Mouse (Mus musculus) embryonic facial prominence, embryonic 12.5 days (tissue): ENCODE measurements around the gene Znrf4. TPM values are rescaled to one million over a fixed set of nuclear protein-coding genes. Genes with fewer than 3 reads are reported as not detected.

Experiments used
- ATAC-seq: fragments of 200-750 bp; cut with Nextera tagmentation; 2 replicates; pipeline ENCODE4 v1.8.0; 2017; ENCODE audit not compliant: insufficient number of reproducible peaks, insufficient read depth, low FRiP score, low TSS enrichment
- H3K27ac ChIP-seq: fragments of 300-500 bp; sonication (generic); 2 replicates; pipeline ENCODE4 v1.5.1; 2016; ENCODE audit warnings: mild to moderate bottlenecking
- H3K27me3 ChIP-seq: fragments of 300-500 bp; sonication (generic); 2 replicates; pipeline ENCODE4 v1.6.1; 2016; ENCODE audit warnings: mild to moderate bottlenecking, moderate library complexity
- H3K36me3 ChIP-seq: fragments of 300-500 bp; sonication (generic); 2 replicates; pipeline ENCODE4 v1.6.1; 2016; ENCODE audit warnings: mild to moderate bottlenecking
- H3K4me1 ChIP-seq: fragments of 300-500 bp; sonication (generic); 2 replicates; pipeline ENCODE4 v1.6.1; 2016
- H3K4me2 ChIP-seq: fragments of 300-500 bp; sonication (generic); replicated peaks from 2 replicates; pipeline ENCODE4 v1.6.1; 2016; ENCODE audit warnings: mild to moderate bottlenecking, moderate library complexity
- H3K4me3 ChIP-seq: fragments of 300-500 bp; sonication (generic); 2 replicates; pipeline ENCODE4 v1.5.1; 2016; ENCODE audit warnings: mild to moderate bottlenecking
- H3K9ac ChIP-seq: fragments of 300-500 bp; sonication (generic); 2 replicates; pipeline ENCODE4 v1.6.1; 2016; ENCODE audit warnings: mild to moderate bottlenecking, moderate library complexity
- H3K9me3 ChIP-seq: fragments of 300-500 bp; sonication (generic); 2 replicates; pipeline ENCODE4 v1.6.1; 2016; ENCODE audit warnings: mild to moderate bottlenecking, moderate library complexity
- WGBS: fragments of 180-500 bp; shearing (Covaris S2); methylation state at CpG from one replicate; pipeline ENCODE4 v1.1.7; 2016; 5-methylcytosine and 5-hydroxymethylcytosine counted together
- polyA plus RNA-seq: library from polyadenylated mRNA; unstranded; fragments of >200 nt; fragmentation: Nextera tagmentation; extraction: Ambion mirVana; gene quantifications from 2 replicates; pipeline ENCODE4 v1.2.1, GENCODE M21; 2016

Gene Znrf4
- polyA plus RNA-seq, 1 experiment from 2014 or later = not detected

DNA sequence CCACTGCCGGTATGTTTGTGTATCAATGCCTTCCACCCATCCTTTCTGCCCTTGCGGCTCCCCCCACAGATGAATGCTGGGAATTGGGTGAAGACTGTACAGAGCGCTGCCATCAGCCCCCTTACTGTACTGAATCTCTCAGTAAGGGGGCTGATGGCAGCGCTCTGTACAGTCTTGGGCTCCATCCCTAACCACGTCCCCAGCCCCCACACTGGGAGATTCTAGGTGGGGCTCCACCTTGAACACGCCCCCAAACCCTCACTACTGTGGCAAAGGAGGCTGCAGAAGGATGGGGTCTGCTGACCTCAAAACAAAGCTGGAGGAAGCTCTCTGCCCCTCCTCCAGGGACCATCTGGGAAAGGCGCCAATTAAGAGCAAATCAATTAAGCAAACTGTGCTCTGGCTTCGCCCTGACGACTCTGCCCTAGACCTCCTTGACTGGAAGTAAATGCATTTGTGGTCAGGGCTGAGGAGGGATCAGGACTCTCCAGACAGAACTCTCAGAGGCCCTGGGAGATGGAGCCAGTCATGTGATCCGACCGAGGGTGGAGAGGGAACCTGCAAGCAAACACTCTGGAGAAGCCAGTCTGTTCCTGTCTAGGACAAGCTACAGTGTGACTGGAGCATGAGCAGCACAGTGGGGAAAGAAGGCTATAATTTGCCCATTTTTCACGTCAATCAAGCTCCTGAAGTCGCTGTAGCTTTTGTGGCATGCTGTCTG lies 3.6 kb upstream of the Znrf4 start:
- peak overlapping the region; percentile 54; the same call in 1 of the 2 replicates for H3K27ac ChIP-seq
- 10% methylated on average over 13 of the region's 13 CpGs for WGBS
- H3K9me3 ChIP-seq = no peaks in the 10 kb centered on the region
- H3K27me3 ChIP-seq = peaks cover 46% of the 10 kb centered on the region
- H3K9ac ChIP-seq = 0 out of 2 replicates have a peak overlapping the region, but pooled peaks have one; percentile 12
- H3K36me3 ChIP-seq = no peaks in the 10 kb centered on the region
- H3K4me2 ChIP-seq = peak overlapping the region; percentile 38
- peaks cover 20% of the 10 kb centered on the region for H3K4me1 ChIP-seq
- peak; percentile 75 for ATAC-seq
- no peak overlapping the region for H3K4me3 ChIP-seq

DNA sequence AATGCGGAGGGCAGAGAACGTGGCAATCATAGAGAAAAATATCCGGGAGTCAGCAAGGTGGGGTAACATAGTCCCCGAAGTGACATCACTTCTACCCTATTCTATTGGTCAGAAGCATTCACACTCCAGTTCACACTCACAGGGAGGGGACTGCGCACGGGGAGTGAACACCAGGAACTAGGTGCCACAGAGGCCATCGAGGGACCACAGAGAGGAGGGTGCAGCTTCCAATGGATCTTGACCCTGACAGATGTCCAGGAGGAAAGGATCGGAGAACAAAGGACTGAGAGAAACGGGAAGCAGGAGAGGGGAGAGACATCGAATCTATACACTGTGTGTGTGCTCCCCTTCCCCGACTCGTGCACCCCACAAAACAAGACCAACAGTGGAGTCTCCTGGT lies 2.7 kb upstream of the Znrf4 start:
- Histone ChIP-seq H3K4me3 (no peak overlapping the region), H3K4me2 (no peak overlapping the region), H3K9ac (no peak overlapping the region), H3K27me3 (peaks cover 55% of the 10 kb centered on the region), H3K4me1 (peaks cover 22% of the 10 kb centered on the region), H3K36me3 (no peaks in the 10 kb centered on the region), H3K27ac (no peak overlapping the region), H3K9me3 (no peaks in the 10 kb centered on the region)
- 52% methylated on average over 12 of the region's 12 CpGs for WGBS
- ATAC-seq = no peak

DNA sequence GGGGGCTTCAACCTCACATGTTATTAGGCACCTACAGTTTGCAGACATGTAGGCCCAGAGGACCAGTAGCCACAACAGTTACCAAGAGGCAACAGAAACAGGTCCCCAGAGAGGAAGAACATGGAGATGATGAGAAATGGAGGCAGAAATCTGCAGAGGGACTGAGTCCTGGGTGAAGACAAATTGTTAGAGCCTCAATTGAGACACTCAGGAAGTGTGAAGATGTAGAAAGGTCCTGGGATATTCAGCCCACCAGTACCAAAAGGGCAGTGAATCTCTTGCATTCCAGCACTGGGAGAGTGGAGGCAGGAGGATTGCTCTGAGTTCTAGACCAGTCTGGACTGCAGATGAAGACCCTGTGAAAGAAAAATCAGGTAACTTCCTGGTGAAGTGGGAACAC lies 2.1 kb upstream of the Znrf4 start:
- ATAC-seq = no peak
- Histone ChIP-seq H3K36me3 (no peaks in the 10 kb centered on the region), H3K4me3 (no peak overlapping the region), H3K9me3 (no peaks in the 10 kb centered on the region), H3K4me2 (no peak overlapping the region), H3K9ac (no peak overlapping the region), H3K27ac (no peak overlapping the region), H3K27me3 (peaks cover 61% of the 10 kb centered on the region), H3K4me1 (peaks cover 28% of the 10 kb centered on the region)

DNA sequence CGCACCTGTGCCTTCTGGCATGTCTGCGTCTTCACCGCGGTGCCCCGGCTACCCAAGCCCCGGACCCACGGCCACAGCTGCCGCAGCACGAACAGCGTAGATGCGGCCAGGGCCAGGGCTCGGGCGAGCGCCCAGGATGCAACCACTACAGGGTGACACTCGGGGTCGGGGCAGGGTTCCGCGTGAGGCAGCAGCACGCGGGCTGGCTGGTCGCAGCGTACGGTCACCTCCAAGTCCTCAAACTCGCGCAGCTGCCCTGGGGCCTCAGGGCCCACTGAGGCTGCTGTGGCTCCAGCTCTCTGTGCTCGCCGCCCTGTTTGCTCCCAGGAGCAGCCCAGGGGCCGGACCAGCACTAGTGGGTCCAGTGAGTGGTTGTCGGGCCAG lies 532 bp downstream of the Znrf4 start:
- peaks cover 71% of the 10 kb centered on the region for H3K27me3 ChIP-seq
- WGBS = 28% methylated on average over 29 of the region's 29 CpGs
- H3K9me3 ChIP-seq = no peaks in the 10 kb centered on the region
- no peaks in the 10 kb centered on the region for H3K36me3 ChIP-seq
- H3K9ac ChIP-seq = no peak overlapping the region
- peak overlapping the region; percentile 26 for H3K4me3 ChIP-seq
- H3K4me2 ChIP-seq = peak overlapping the region; percentile 39
- H3K27ac ChIP-seq = no peak overlapping the region
- H3K4me1 ChIP-seq = peaks cover 35% of the 10 kb centered on the region
- ATAC-seq = no peak

DNA sequence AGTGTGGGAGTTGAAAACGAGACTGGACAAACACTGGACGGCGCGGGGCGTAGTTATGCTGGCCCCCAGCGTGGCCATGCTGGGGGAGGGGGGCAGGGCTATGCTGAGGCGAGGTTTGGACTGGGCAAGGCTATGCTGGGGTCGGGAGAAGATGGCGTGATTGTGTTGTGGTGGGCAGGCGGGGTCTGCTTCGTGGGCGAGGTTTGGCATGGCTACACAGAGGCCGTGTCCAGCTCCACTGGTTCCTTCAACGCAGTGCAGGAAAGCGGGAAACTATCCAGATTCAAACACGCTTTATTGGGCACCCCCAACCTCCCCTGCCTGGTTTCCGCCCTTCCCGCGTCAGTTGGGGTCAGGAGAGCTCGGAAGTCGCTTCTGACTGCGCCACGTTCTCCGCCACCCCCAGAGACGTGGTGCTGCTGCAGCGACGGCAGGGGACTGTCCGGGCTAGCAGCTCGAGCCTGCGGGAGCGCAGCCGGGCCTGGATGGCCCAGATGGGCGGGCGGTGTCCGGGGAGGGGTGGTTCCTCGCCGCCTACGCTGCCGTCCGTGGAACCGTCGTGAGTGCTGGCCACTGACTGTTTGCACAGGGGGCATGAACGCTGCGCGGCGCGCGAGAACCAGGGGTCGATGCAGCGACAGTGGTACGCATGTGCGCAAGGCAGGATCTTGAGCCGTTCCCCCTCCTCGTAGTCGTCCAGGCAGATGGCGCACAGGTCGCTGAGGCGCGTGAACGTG lies 1.1 kb downstream of the Znrf4 start:
- H3K9me3 ChIP-seq = no peaks in the 10 kb centered on the region
- 8% methylated on average over 55 of the region's 60 CpGs for WGBS
- peak overlapping the region; percentile 26 for H3K4me3 ChIP-seq
- H3K9ac ChIP-seq = no peak overlapping the region
- no peak overlapping the region for H3K27ac ChIP-seq
- peaks cover 71% of the 10 kb centered on the region for H3K27me3 ChIP-seq
- no peaks in the 10 kb centered on the region for H3K36me3 ChIP-seq
- H3K4me2 ChIP-seq = peak overlapping the region; percentile 39
- peaks cover 34% of the 10 kb centered on the region for H3K4me1 ChIP-seq
- ATAC-seq = no peak

DNA sequence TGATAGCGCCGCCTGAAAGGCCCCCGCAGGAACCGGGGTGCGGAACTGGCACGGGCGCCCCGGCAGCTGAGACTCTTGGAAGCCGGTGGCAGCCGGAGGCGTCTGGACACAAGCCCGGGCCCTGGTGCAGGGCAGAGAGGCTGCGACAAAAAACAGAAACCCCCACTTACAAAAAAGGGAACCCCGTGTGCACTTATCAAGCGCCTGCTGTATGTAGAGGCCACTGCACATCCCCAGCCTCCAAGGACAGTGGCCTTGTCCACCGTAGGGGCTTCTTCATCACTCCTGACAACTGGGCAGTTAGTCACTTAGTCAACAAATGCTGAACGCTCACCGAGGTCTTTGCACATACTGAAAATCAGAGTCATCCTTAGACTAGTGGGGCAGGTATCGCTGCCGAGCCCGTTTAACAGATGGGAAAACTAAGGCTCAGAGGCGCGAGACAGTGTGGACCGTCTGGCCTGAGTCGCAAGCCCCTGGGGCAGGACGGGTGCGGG lies 1.7 kb downstream of the Znrf4 start:
- Histone ChIP-seq H3K27ac (no peak overlapping the region), H3K4me2 (peak overlapping the region; percentile 39; the same call in 1 of the 2 replicates)

DNA sequence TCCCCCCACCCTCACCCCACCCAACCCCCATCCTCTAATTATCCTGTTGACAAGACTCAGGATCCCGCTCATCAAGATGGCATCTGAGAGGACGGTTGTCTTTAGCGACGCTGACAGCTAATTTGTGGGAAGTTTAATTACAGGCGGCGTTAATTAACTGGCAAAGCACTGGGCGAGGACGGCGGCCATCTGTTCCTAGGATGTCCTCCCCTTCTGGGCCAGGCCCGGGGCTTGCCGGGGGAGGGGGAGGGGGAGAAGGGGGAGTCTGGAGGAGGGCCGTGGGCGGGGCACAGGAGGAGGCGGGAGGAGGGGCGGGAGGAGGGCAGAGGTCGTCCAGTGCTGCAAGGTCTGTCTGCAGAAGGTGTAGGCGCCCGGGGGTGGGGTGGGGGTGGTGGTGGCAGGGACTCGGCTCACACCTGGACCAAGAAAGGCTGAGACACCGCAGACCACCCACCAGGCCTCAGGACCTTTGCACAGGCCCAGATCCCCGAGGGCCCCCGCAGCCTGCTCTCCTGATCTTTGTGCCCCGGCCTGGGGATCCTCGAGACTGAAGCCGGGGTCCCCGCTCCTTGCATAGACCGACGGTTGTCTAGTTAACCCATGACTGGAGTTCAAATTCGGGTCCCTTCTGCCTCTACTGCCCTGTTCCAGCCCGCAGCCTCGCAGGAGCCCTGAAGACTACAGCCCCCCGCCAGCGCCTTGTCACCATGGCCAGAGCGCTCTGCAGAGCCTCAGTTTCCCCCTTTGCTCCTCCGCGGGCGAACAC lies 2.3 kb downstream of the Znrf4 start:
- H3K4me1 ChIP-seq = peaks cover 24% of the 10 kb centered on the region
- WGBS = 5% methylated on average over 30 of the region's 37 CpGs
- no peaks in the 10 kb centered on the region for H3K9me3 ChIP-seq
- H3K9ac ChIP-seq = no peak overlapping the region; the same call in 1 of the 2 replicates
- ATAC-seq = no peak
- H3K4me3 ChIP-seq = no peak overlapping the region
- no peaks in the 10 kb centered on the region for H3K36me3 ChIP-seq
- no peak overlapping the region for H3K27ac ChIP-seq
- H3K4me2 ChIP-seq = peak overlapping the region; percentile 17
- peaks cover 63% of the 10 kb centered on the region for H3K27me3 ChIP-seq

More for the DNA sequence above, 1.7 kb downstream of the Znrf4 start:
- Histone ChIP-seq H3K9me3 (no peaks in the 10 kb centered on the region), H3K9ac (no peak overlapping the region; the same call in 1 of the 2 replicates), H3K36me3 (no peaks in the 10 kb centered on the region), H3K4me3 (0 out of 2 replicates have a peak overlapping the region, but pooled peaks have one; percentile 26), H3K4me1 (peaks cover 28% of the 10 kb centered on the region), H3K27me3 (peaks cover 68% of the 10 kb centered on the region)
- 27% methylated on average over 27 of the region's 27 CpGs for WGBS
- no peak for ATAC-seq

DNA sequence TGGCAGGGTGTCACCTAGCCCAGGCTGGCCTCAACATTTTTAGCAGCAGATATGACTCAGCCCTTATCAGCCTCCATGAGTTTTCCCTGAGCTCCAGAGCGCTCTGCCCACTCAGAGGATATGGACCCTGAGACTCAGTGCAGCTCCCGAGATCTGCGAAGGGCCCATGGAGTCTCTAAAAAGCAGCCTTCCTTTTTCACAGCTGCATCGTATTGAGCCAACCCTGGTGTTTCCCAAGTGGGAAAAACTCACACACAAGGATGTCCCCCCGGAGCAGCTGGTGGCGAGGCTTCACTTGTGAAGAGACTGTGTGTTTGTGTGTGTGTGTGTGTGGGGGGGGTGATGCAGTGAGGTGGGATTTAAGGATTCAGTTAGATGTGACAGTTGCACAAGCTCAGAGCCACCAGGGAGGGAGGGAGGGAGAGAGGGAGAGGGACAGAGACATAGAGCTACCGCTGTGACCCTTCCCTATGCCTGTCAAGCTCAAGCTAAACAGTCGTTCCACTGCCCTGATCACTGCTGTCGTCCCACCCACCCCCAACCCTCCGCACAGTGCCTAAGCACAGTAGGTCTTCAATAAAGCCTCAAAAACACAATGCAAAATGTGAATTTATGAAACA lies 3.1 kb downstream of the Znrf4 start:
- Histone ChIP-seq H3K4me2 (0 out of 2 replicates have a peak overlapping the region, but pooled peaks have one; percentile 17), H3K27ac (no peak overlapping the region), H3K36me3 (no peaks in the 10 kb centered on the region), H3K9me3 (peaks cover 5% of the 10 kb centered on the region; the same call in 1 of the 2 replicates), H3K9ac (no peak overlapping the region), H3K27me3 (peaks cover 55% of the 10 kb centered on the region), H3K4me1 (peaks cover 24% of the 10 kb centered on the region), H3K4me3 (no peak overlapping the region)
- 41% methylated on average over 10 of the region's 10 CpGs for WGBS
- no peak for ATAC-seq

DNA sequence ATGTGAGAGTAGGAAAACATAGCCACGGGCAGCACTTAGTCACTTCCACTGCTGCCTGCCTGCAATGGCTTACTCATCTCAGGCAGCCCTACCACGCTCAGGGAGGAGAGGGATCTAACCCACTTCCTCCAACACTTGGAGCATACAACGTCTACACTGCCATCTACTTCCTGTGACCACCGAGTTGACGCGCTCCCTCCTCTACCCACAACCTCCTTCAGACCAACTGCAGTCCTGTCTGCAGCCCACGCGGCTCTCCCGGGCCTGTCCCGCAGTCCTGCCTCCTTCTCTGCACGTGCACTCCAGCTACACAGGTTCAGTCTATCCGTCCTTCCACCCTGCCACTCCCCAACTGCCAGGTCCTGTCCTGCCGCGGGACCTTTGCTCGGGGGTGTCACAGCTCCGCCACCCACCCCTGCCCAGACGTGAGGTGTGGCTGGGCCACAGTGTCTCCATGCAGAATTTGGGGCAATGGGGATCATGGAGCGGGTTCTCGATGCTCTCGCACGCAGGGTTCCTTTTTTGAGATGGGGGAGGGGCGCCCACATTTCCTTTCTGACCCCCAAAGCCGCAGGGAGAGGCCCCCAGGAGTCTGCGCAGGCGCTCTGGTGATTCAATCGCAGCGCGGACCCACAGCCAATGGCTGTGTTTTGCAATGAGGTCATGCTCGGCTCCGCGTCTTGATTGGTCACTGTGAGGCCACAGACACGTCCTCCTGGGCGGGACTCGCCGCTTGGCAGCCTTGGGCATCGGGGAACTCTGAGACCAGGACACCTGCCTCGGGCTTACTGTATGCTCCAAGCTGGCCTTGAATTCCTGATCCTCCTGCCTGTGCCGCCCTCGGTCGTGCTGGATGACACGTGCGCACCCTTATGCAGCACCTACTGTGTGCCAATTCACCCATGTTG lies 4.8 kb downstream of the Znrf4 start:
- Histone ChIP-seq H3K36me3 (no peaks in the 10 kb centered on the region), H3K9ac (peak overlapping the region; percentile 68), H3K9me3 (peaks cover 8% of the 10 kb centered on the region; the same call in 1 of the 2 replicates), H3K27me3 (peaks cover 41% of the 10 kb centered on the region), H3K4me3 (peak overlapping the region; percentile 56), H3K4me2 (peak overlapping the region; percentile 89), H3K27ac (peak overlapping the region; percentile 77), H3K4me1 (peaks cover 24% of the 10 kb centered on the region)
- WGBS = under 1% methylated on average over 42 of the region's 42 CpGs
- peak; percentile 94 for ATAC-seq

DNA sequence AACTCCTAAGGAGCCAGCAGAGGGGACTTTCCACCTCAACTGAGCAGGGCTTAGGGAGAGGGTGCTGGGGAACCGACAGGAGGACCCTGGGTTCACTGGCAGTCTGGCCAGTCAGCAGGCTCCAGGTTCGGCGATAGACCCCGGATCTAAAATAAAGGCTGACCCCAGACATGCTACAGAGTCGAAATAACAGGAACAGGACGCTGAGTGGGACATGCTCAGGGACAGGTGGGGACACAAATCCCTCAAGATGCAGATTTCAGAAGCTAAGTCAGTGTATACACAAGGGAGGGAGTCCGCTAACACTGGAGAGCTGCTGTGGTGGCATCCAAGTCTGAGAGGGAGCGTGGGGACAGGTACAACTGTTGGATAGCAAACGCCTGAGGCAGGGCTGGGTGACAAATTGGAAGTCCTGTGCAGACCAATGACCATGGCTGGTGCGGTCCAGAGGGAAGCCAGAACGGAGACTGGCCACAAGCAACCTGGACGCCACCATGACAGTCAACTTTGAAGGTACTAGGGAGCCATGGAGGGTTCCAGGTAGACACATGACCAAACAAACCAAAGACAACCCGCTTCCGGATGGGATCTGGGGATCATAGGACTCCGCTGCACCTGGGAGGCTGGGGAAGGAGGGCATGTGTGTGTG lies 5.7 kb downstream of the Znrf4 start:
- H3K4me2 ChIP-seq = peak overlapping the region; percentile 89
- ATAC-seq = 0 out of 2 replicates have a peak, but pooled peaks have one; percentile 0
- H3K27ac ChIP-seq = 0 out of 2 replicates have a peak overlapping the region, but pooled peaks have one; percentile 77

More for the DNA sequence above, 5.7 kb downstream of the Znrf4 start:
- Histone ChIP-seq H3K36me3 (no peaks in the 10 kb centered on the region), H3K9me3 (peaks cover 11% of the 10 kb centered on the region; the same call in 1 of the 2 replicates), H3K9ac (peak overlapping the region; percentile 68), H3K4me1 (peaks cover 24% of the 10 kb centered on the region), H3K4me3 (peak overlapping the region; percentile 56), H3K27me3 (peaks cover 32% of the 10 kb centered on the region)
- WGBS = 62% methylated on average over 15 of the region's 15 CpGs
